Mouse (Mus musculus) bone marrow macrophage, adult 2 months (primary cell): ENCODE results near the gene E330017A01Rik.

Source experiments
- CTCF ChIP-seq: IDR thresholded peaks from 2 replicates; pipeline ENCODE4 v1.5.1; 2012; ENCODE audit warnings: low read depth, mild to moderate bottlenecking, low read length, moderate library complexity
- POLR2A ChIP-seq: IDR thresholded peaks from 2 replicates; pipeline ENCODE4 v1.6.1; 2012; ENCODE audit warnings: mild to moderate bottlenecking, low read depth, low read length, borderline replicate concordance

- TF ChIP-seq POLR2A (no peak), CTCF (no peak)
These were observed 523 bp downstream of the E330017A01Rik start for GRCm38 (mm10) chr16:58638016-58638415.
